Mouse (Mus musculus) thymus, adult 2 months (tissue): ENCODE results near the gene Anapc13.

Experiments
- CTCF ChIP-seq: fragments of 200-500 bp; IDR thresholded peaks from 2 replicates; pipeline ENCODE4 v1.5.1; 2012; ENCODE audit warnings: mild to moderate bottlenecking, control low read depth, low read length, moderate library complexity, borderline replicate concordance; ENCODE audit not compliant: control insufficient read depth, poor library complexity, insufficient read depth; ENCODE audit errors: extremely low read depth
- POLR2A ChIP-seq: fragments of 200-500 bp; IDR thresholded peaks from 2 replicates; pipeline ENCODE4 v1.6.1; 2012; ENCODE audit warnings: mild to moderate bottlenecking, low read length, control low read depth, moderate library complexity; ENCODE audit not compliant: control insufficient read depth, poor library complexity, insufficient read depth; ENCODE audit errors: extremely low read depth

DNA sequence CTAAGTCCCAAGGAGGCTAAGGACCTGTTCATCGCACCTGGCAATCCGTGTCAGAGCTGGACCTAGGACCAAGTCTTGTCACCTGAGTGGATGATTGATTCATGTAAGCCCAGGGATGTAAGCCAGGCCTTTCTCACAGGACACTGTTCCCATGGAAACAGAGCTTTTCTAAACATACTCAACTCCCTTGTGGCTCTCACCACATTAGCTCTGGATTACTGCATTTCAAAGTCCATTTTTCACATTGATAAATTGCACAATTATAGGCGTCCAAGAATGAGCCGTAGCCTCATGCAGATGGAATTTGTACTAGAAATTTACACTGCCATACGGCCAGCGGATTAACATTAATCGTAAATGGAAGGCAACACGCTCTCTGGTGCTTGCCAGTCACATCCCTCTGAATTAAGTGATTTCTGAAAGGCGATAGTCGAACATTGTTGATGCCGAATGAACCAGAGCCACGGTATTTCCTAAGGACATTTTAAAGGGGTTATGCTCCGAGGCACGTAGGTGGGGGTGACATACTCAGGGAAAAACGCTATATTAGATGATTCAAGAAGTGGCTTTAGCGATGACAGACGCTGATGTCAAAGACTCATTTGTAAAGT is 23.9 kb downstream of the Anapc13 start:
- no peak for TF ChIP-seq POLR2A
- no peak for TF ChIP-seq CTCF
